Mouse (Mus musculus) kidney, adult 2 months (tissue): Measurements from ENCODE around the gene Vwa8. TPM values are rescaled to one million over a fixed set of nuclear protein-coding genes. Genes with fewer than 3 reads are reported as not detected.

Experiments used
- DNase-seq: peaks from one replicate; pipeline ENCODE4 v3.0.0; 2021
- H3K27ac ChIP-seq: fragments of 200-500 bp; 2 replicates; pipeline ENCODE4 v1.5.1; 2012; ENCODE audit warnings: low read depth, low read length, control low read depth, inconsistent platforms; ENCODE audit not compliant: insufficient read depth
- H3K27me3 ChIP-seq: fragments of 200-500 bp; replicated peaks from 2 replicates; pipeline ENCODE4 v1.6.1; 2012; ENCODE audit warnings: mild to moderate bottlenecking, moderate library complexity, low read length, inconsistent platforms; ENCODE audit not compliant: control insufficient read depth, insufficient read depth
- H3K36me3 ChIP-seq: fragments of 200-500 bp; 2 replicates; pipeline ENCODE4 v1.6.1; 2012; ENCODE audit warnings: mild to moderate bottlenecking, moderate library complexity, low read length, inconsistent platforms; ENCODE audit not compliant: control insufficient read depth, insufficient read depth
- H3K4me1 ChIP-seq: fragments of 200-500 bp; 2 replicates; pipeline ENCODE4 v1.6.1; 2011; ENCODE audit warnings: low read length; ENCODE audit not compliant: control insufficient read depth, insufficient read depth
- H3K4me3 ChIP-seq: fragments of 200-500 bp; 2 replicates; pipeline ENCODE4 v1.5.1; 2011; ENCODE audit warnings: mild to moderate bottlenecking, low read depth, low read length, control low read depth; ENCODE audit not compliant: insufficient read depth
- CTCF ChIP-seq: fragments of 200-500 bp; conservative IDR thresholded peaks from 2 replicates; pipeline ENCODE4 v1.5.1; 2011; ENCODE audit warnings: low read depth, mild to moderate bottlenecking, control low read depth, low read length, moderate library complexity, mixed read lengths; ENCODE audit not compliant: insufficient read depth, insufficient read length
- POLR2A ChIP-seq: fragments of 200-500 bp; IDR thresholded peaks from one replicate; pipeline ENCODE4 v1.6.1; 2011; ENCODE audit warnings: low read depth, low read length, control low read depth
- WGBS: fragments of 180-500 bp; shearing (Covaris S2); methylation state at CpG from one replicate; pipeline ENCODE4 v1.1.7; 2018; 5-methylcytosine and 5-hydroxymethylcytosine counted together
- polyA plus RNA-seq: library from polyadenylated mRNA; depleted of rRNA; stranded (reverse); fragments of >200 nt; gene quantifications from 2 replicates; pipeline ENCODE4 v1.2.3, GENCODE M21; 2012

Gene Vwa8
- polyA plus RNA-seq, 1 experiment: 78.0 TPM

- no peaks in the 10 kb centered on the region for H3K27me3 ChIP-seq
- peaks cover 1% of the 10 kb centered on the region for H3K36me3 ChIP-seq
- H3K27ac ChIP-seq: no peak overlapping the region
- WGBS: 72% methylated on average over 9 of the region's 9 CpGs
- TF ChIP-seq CTCF (no peak), POLR2A (no peak)
- DNase-seq: no peak
- H3K4me1 ChIP-seq: no peaks in the 10 kb centered on the region; the same call in 1 of the 2 replicates
- no peak overlapping the region for H3K4me3 ChIP-seq
These were observed 186.7 kb downstream of the Vwa8 start for GRCm38 (mm10) chr14:79035575-79035974.

GRCm38 (mm10) chr14:79047186-79047585 lies 198.3 kb downstream of the Vwa8 start:
- no peak for DNase-seq
- H3K36me3 ChIP-seq: peaks cover 2% of the 10 kb centered on the region; the same call in 1 of the 2 replicates
- no peaks in the 10 kb centered on the region for H3K27me3 ChIP-seq
- H3K4me3 ChIP-seq: no peak overlapping the region
- TF ChIP-seq CTCF (no peak), POLR2A (no peak)
- H3K27ac ChIP-seq: no peak overlapping the region
- WGBS: 68% methylated on average over 2 of the region's 2 CpGs
- H3K4me1 ChIP-seq: no peaks in the 10 kb centered on the region

- no peaks in the 10 kb centered on the region for H3K27me3 ChIP-seq
- 62% methylated on average over 6 of the region's 6 CpGs for WGBS
- no peak for TF ChIP-seq CTCF
- TF ChIP-seq POLR2A: no peak
- H3K4me1 ChIP-seq: no peaks in the 10 kb centered on the region
- no peak overlapping the region for H3K27ac ChIP-seq
- peaks cover 2% of the 10 kb centered on the region; the same call in 1 of the 2 replicates for H3K36me3 ChIP-seq
- DNase-seq: peak; percentile 54
- no peak overlapping the region for H3K4me3 ChIP-seq
These were observed 199.1 kb downstream of the Vwa8 start for GRCm38 (mm10) chr14:79047956-79048355.

GRCm38 (mm10) chr14:79049544-79049943 lies 200.7 kb downstream of the Vwa8 start:
- Histone ChIP-seq H3K27me3 (no peaks in the 10 kb centered on the region), H3K4me1 (no peaks in the 10 kb centered on the region), H3K4me3 (no peak overlapping the region), H3K27ac (no peak overlapping the region), H3K36me3 (peaks cover 2% of the 10 kb centered on the region; the same call in 1 of the 2 replicates)
- peak; percentile 22 for DNase-seq
- no peak for TF ChIP-seq POLR2A
- TF ChIP-seq CTCF: no peak
- WGBS: 49% methylated on average over 11 of the region's 11 CpGs

- no peak overlapping the region for H3K4me3 ChIP-seq
- H3K4me1 ChIP-seq: no peaks in the 10 kb centered on the region
- no peak for DNase-seq
- H3K27ac ChIP-seq: no peak overlapping the region
- H3K36me3 ChIP-seq: peaks cover 8% of the 10 kb centered on the region
- TF ChIP-seq CTCF (no peak), POLR2A (no peak)
- WGBS: 79% methylated on average over 3 of the region's 3 CpGs
- H3K27me3 ChIP-seq: no peaks in the 10 kb centered on the region
These were observed 216.8 kb downstream of the Vwa8 start for GRCm38 (mm10) chr14:79065636-79066035.

GRCm38 (mm10) chr14:79069515-79069914 lies 220.7 kb downstream of the Vwa8 start:
- TF ChIP-seq CTCF (no peak), POLR2A (no peak)
- Histone ChIP-seq H3K27me3 (no peaks in the 10 kb centered on the region), H3K36me3 (peaks cover 2% of the 10 kb centered on the region; the same call in 1 of the 2 replicates), H3K4me1 (no peaks in the 10 kb centered on the region), H3K27ac (no peak overlapping the region), H3K4me3 (no peak overlapping the region)
- DNase-seq: no peak
- 100% methylated on average over 1 of the region's 1 CpGs for WGBS

- Histone ChIP-seq H3K27me3 (no peaks in the 10 kb centered on the region), H3K4me1 (0 out of 2 replicates have a peak, but pooled peaks cover 4% of the 10 kb centered on the region), H3K27ac (no peak overlapping the region), H3K36me3 (no peaks in the 10 kb centered on the region), H3K4me3 (no peak overlapping the region)
- DNase-seq: peak; percentile 29
- WGBS: 88% methylated on average over 8 of the region's 8 CpGs
- no peak for TF ChIP-seq CTCF
- no peak for TF ChIP-seq POLR2A
These were observed 225.9 kb downstream of the Vwa8 start for GRCm38 (mm10) chr14:79074786-79075185.
